Mouse (Mus musculus): Measurements from ENCODE around the gene Slc22a1. TPM values are rescaled to one million over a fixed set of nuclear protein-coding genes. Genes with fewer than 3 reads are reported as not detected.
A peak's percentile ranks its signal among the peaks of the same experiment; 100 is the strongest.

The Slc22a1 gene
- polyA plus RNA-seq, 1 experiment from 2014 or later = 1.6 TPM

DNA sequence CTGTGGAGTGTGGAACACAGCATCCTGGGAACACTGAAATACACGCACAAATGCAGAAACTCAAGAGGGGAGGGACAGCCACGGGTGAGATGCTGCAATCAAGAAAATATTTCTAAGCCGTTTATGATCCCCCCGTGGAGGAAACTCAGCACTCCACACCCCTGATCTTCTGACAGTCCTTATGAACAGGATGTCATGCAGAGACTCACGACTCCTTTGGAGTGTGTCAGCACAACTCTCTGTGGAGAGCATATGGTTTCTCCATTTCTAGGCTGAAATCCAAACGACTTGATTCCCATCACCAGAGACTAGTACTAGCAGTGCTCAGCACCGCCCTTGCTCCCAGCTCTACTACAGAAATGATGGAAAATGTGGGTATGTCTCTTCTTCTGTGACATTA, 42.6 kb upstream of the Slc22a1 start:
- Histone ChIP-seq H3K4me3 (ENCODE audit: low read depth, low read length) (no peak overlapping the region), H3K9ac (replicated peaks; ENCODE audit: low read depth) (no peak overlapping the region), H3K4me2 (replicated peaks; ENCODE audit: low read depth, low read length) (no peak overlapping the region), H3K9me3 (ENCODE audit: low read length) (no peaks in the 10 kb centered on the region), H3K36me3 (ENCODE audit: insufficient read depth, low read length) (peaks cover 3% of the 10 kb centered on the region; the same call in 1 of the 2 replicates), H3K27ac (ENCODE audit: low read length) (no peak overlapping the region), H3K27me3 (replicated peaks; ENCODE audit: insufficient read depth, low read length) (no peaks in the 10 kb centered on the region), H3K4me1 (ENCODE audit: insufficient read depth, low read depth, low read length) (peaks cover 3% of the 10 kb centered on the region; the same call in 1 of the 2 replicates)
- DNase-seq (ENCODE audit: low spot score) (peak; percentile 40), ATAC-seq (peak; percentile 12; the same call in 1 of the 2 replicates)
- TF ChIP-seq EP300 (IDR thresholded peaks at IDR 0.05) (no peak), CTCF (IDR thresholded peaks at IDR 0.05) (no peak)
- WGBS = 34% methylated on average over 7 of the region's 7 CpGs

GRCm38 (mm10) chr17:12717445-12717844, 41.8 kb upstream of the Slc22a1 start:
- 52% methylated on average over 4 of the region's 4 CpGs for WGBS
- peaks cover 3% of the 10 kb centered on the region; the same call in 1 of the 2 replicates for H3K36me3 ChIP-seq (ENCODE audit: insufficient read depth, low read length)
- peak overlapping the region; percentile 20; the same call in 1 of the 2 replicates for H3K27ac ChIP-seq (ENCODE audit: low read length)

DNA sequence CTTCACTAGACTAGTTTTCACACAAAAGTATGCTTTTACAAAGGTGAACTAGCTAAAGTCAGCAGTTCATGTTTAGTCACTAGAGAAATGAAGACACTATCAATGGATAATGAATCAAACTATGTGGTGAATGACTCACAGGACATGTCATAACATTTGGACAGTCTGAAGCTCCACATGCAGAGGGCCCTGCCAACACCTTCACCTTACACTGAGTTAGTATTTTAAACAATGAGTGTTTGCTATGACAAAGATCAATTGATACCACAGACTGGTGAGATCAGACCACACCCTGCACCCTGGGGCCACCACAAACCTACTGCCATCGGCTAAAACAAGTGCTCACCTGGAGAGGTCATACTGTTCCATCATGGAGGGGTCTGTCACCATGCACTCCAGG, 39.4 kb upstream of the Slc22a1 start:
- Histone ChIP-seq H3K9ac (replicated peaks; ENCODE audit: low read depth) (no peak overlapping the region), H3K27me3 (replicated peaks; ENCODE audit: insufficient read depth, low read length) (no peaks in the 10 kb centered on the region), H3K4me1 (ENCODE audit: insufficient read depth, low read depth, low read length) (no peaks in the 10 kb centered on the region), H3K27ac (ENCODE audit: low read length) (no peak overlapping the region), H3K4me2 (replicated peaks; ENCODE audit: low read depth, low read length) (no peak overlapping the region), H3K4me3 (ENCODE audit: low read depth, low read length) (no peak overlapping the region), H3K9me3 (ENCODE audit: low read length) (no peaks in the 10 kb centered on the region), H3K36me3 (ENCODE audit: insufficient read depth, low read length) (peaks cover 24% of the 10 kb centered on the region; the same call in 1 of the 2 replicates)
- no peak for DNase-seq (ENCODE audit: low spot score)
- ATAC-seq = no peak
- 20% methylated on average over 1 of the region's 1 CpGs for WGBS
- TF ChIP-seq CTCF (IDR thresholded peaks at IDR 0.05) (no peak), EP300 (IDR thresholded peaks at IDR 0.05) (no peak)

More at GRCm38 (mm10) chr17:12717445-12717844, 41.8 kb upstream of the Slc22a1 start:
- no peaks in the 10 kb centered on the region for H3K27me3 ChIP-seq (replicated peaks; ENCODE audit: insufficient read depth, low read length)
- ATAC-seq = no peak
- H3K4me2 ChIP-seq (replicated peaks; ENCODE audit: low read depth, low read length) = no peak overlapping the region
- DNase-seq (ENCODE audit: low spot score) = no peak
- peaks cover 3% of the 10 kb centered on the region; the same call in 1 of the 2 replicates for H3K4me1 ChIP-seq (ENCODE audit: insufficient read depth, low read depth, low read length)
- H3K9me3 ChIP-seq (ENCODE audit: low read length) = no peaks in the 10 kb centered on the region
- H3K4me3 ChIP-seq (ENCODE audit: low read depth, low read length) = no peak overlapping the region
- no peak overlapping the region for H3K9ac ChIP-seq (replicated peaks; ENCODE audit: low read depth)
- no peak for TF ChIP-seq CTCF (IDR thresholded peaks at IDR 0.05)
- no peak for TF ChIP-seq EP300 (IDR thresholded peaks at IDR 0.05)

DNA sequence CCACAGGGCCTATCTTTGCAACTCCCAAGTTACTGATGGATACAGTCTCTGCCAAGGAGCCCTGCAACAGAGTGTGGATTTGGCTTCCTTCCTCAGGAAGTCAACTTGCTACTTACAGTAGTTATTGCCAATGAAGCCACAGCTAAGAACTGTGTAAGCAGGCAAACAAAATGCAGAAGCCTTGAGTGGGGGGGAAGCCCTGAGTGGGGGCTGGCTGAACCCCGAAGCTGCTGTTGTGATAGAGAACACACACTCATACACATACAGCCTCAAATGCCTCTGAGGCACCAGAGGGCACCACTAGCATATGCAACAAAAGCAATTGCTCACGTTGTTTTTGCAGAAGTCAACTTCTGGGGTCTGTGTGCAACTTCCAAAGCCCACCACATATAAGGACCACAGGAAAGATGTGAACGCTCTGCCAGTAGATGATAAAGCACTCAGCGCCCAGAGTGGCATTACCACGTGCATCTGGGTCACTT, 38.5 kb upstream of the Slc22a1 start:
- H3K27ac ChIP-seq (ENCODE audit: low read length) = no peak overlapping the region
- H3K4me1 ChIP-seq (ENCODE audit: insufficient read depth, low read depth, low read length) = no peaks in the 10 kb centered on the region
- TF ChIP-seq EP300 (IDR thresholded peaks at IDR 0.05) (no peak), CTCF (IDR thresholded peaks at IDR 0.05) (peak; percentile 62)
- WGBS = 46% methylated on average over 5 of the region's 5 CpGs
- H3K9me3 ChIP-seq (ENCODE audit: low read length) = no peaks in the 10 kb centered on the region
- no peak overlapping the region for H3K4me3 ChIP-seq (ENCODE audit: low read depth, low read length)
- H3K36me3 ChIP-seq (ENCODE audit: insufficient read depth, low read length) = peaks cover 27% of the 10 kb centered on the region; the same call in 1 of the 2 replicates
- ATAC-seq (peak; percentile 14; the same call in 1 of the 2 replicates), DNase-seq (ENCODE audit: low spot score) (no peak)
- no peaks in the 10 kb centered on the region for H3K27me3 ChIP-seq (replicated peaks; ENCODE audit: insufficient read depth, low read length)
- H3K9ac ChIP-seq (replicated peaks; ENCODE audit: low read depth) = no peak overlapping the region
- H3K4me2 ChIP-seq (replicated peaks; ENCODE audit: low read depth, low read length) = no peak overlapping the region

GRCm38 (mm10) chr17:12712993-12713392, 37.4 kb upstream of the Slc22a1 start:
- ATAC-seq = no peak
- Histone ChIP-seq H3K36me3 (ENCODE audit: insufficient read depth, low read length) (peaks cover 33% of the 10 kb centered on the region; the same call in 1 of the 2 replicates), H3K27me3 (replicated peaks; ENCODE audit: insufficient read depth, low read length) (no peaks in the 10 kb centered on the region), H3K9ac (replicated peaks; ENCODE audit: low read depth) (no peak overlapping the region), H3K4me1 (ENCODE audit: insufficient read depth, low read depth, low read length) (no peaks in the 10 kb centered on the region), H3K4me2 (replicated peaks; ENCODE audit: low read depth, low read length) (no peak overlapping the region), H3K4me3 (ENCODE audit: low read depth, low read length) (no peak overlapping the region), H3K9me3 (ENCODE audit: low read length) (no peaks in the 10 kb centered on the region), H3K27ac (ENCODE audit: low read length) (no peak overlapping the region)
- WGBS = 74% methylated on average over 3 of the region's 3 CpGs
- TF ChIP-seq CTCF (IDR thresholded peaks at IDR 0.05) (0 out of 2 replicates have a peak, but pooled peaks have one; percentile 10), EP300 (IDR thresholded peaks at IDR 0.05) (no peak)
- no peak for DNase-seq (ENCODE audit: low spot score)

DNA sequence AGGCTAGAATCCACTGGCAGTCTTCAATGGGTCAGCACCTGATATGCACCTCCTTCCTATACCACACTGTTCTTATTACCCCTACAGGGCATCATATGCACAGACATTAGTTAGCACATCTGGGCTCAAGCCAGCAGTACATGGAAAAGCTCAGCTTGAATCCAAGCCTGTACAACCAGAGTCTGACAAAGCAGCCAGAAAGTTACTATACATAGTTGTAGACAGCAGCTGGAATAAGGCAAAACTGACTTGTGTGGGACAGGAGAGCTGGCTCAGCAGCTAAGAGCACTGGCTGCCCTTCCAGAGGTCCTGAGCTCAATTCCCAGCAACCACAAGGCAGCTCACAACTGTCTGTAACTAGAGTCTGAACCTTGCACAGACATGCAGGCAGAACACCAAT, 36.6 kb upstream of the Slc22a1 start:
- Histone ChIP-seq H3K27me3 (replicated peaks; ENCODE audit: insufficient read depth, low read length) (no peaks in the 10 kb centered on the region), H3K9ac (replicated peaks; ENCODE audit: low read depth) (no peak overlapping the region), H3K27ac (ENCODE audit: low read length) (no peak overlapping the region), H3K4me1 (ENCODE audit: insufficient read depth, low read depth, low read length) (no peaks in the 10 kb centered on the region), H3K36me3 (ENCODE audit: insufficient read depth, low read length) (peaks cover 33% of the 10 kb centered on the region; the same call in 1 of the 2 replicates), H3K9me3 (ENCODE audit: low read length) (no peaks in the 10 kb centered on the region), H3K4me2 (replicated peaks; ENCODE audit: low read depth, low read length) (no peak overlapping the region), H3K4me3 (ENCODE audit: low read depth, low read length) (no peak overlapping the region)
- no peak for TF ChIP-seq CTCF (IDR thresholded peaks at IDR 0.05)
- TF ChIP-seq EP300 (IDR thresholded peaks at IDR 0.05) = no peak
- ATAC-seq = no peak
- DNase-seq (ENCODE audit: low spot score) = no peak
